Mouse (Mus musculus) intestine, postnatal 0 days (tissue): ENCODE results near the gene 1600014C23Rik. TPM values are rescaled to one million over a fixed set of nuclear protein-coding genes. Genes with fewer than 3 reads are reported as not detected.
A peak's percentile ranks its signal among the peaks of the same experiment; 100 is the strongest.

Experiments
- ATAC-seq: fragments of 200-750 bp; cut with Nextera tagmentation; 2 replicates; pipeline ENCODE4 v1.8.0; 2017; ENCODE audit warnings: mild to moderate bottlenecking, moderate TSS enrichment, moderate library complexity
- H3K27ac ChIP-seq: fragments of 300-500 bp; sonication (generic); 2 replicates; pipeline ENCODE4 v1.5.1; 2014; ENCODE audit warnings: mild to moderate bottlenecking, low read depth, low read length, moderate library complexity
- H3K27me3 ChIP-seq: fragments of 300-500 bp; sonication (generic); replicated peaks from 2 replicates; pipeline ENCODE4 v1.6.1; 2014; ENCODE audit warnings: low read length, mixed read lengths; ENCODE audit not compliant: control insufficient read depth, insufficient read depth
- H3K36me3 ChIP-seq: fragments of 300-500 bp; sonication (generic); 2 replicates; pipeline ENCODE4 v1.6.1; 2014; ENCODE audit warnings: mild to moderate bottlenecking, moderate library complexity; ENCODE audit not compliant: control insufficient read depth, insufficient read depth
- H3K4me1 ChIP-seq: fragments of 300-500 bp; sonication (generic); replicated peaks from 2 replicates; pipeline ENCODE4 v1.6.1; 2014; ENCODE audit warnings: antibody characterized with exemption, low read length, mixed read lengths; ENCODE audit not compliant: control insufficient read depth, insufficient read depth
- H3K4me2 ChIP-seq: fragments of 300-500 bp; sonication (generic); replicated peaks from 2 replicates; pipeline ENCODE4 v1.6.1; 2014; ENCODE audit warnings: low read depth, mild to moderate bottlenecking, moderate library complexity
- H3K4me3 ChIP-seq: fragments of 300-500 bp; sonication (generic); 2 replicates; pipeline ENCODE4 v1.5.1; 2014; ENCODE audit warnings: low read depth, low read length
- H3K9ac ChIP-seq: fragments of 300-500 bp; sonication (generic); 2 replicates; pipeline ENCODE4 v1.6.1; 2014; ENCODE audit warnings: mild to moderate bottlenecking, low read depth, low read length
- H3K9me3 ChIP-seq: fragments of 300-500 bp; sonication (generic); 2 replicates; pipeline ENCODE4 v1.6.1; 2016; ENCODE audit warnings: mixed run types; ENCODE audit not compliant: control insufficient read depth
- CTCF ChIP-seq: sonication (generic); IDR thresholded peaks from 2 replicates; pipeline ENCODE4 v1.5.1; 2016; ENCODE audit warnings: low read depth, mild to moderate bottlenecking, control low read depth, antibody characterized with exemption, moderate library complexity
- WGBS: fragments of 180-500 bp; shearing (Covaris S2); extraction: QIAGEN DNeasy Blood & Tissue Kit; methylation state at CpG from one replicate; pipeline ENCODE4 v1.1.7; 2014; 5-methylcytosine and 5-hydroxymethylcytosine counted together
- polyA plus RNA-seq: library from polyadenylated mRNA; unstranded; fragments of >200 nt; fragmentation: Nextera tagmentation; extraction: Ambion mirVana; gene quantifications from 2 replicates; pipeline ENCODE4 v1.2.1, GENCODE M21; 2015

Gene 1600014C23Rik
- polyA plus RNA-seq, 1 experiment from 2014 or later, result not detected

GRCm38 (mm10) chr17:45749100-45749499 is 15.5 kb upstream of the 1600014C23Rik start:
- Histone ChIP-seq H3K27me3 (no peaks in the 10 kb centered on the region), H3K27ac (no peak overlapping the region), H3K4me1 (no peaks in the 10 kb centered on the region; the same call in 1 of the 2 replicates), H3K9ac (no peak overlapping the region), H3K36me3 (no peaks in the 10 kb centered on the region), H3K9me3 (no peaks in the 10 kb centered on the region), H3K4me2 (no peak overlapping the region), H3K4me3 (no peak overlapping the region)
- ATAC-seq, result no peak
- TF ChIP-seq CTCF, result no peak
- WGBS, result 61% methylated on average over 6 of the region's 6 CpGs

GRCm38 (mm10) chr17:45747858-45748785 is 14.5 kb upstream of the 1600014C23Rik start:
- TF ChIP-seq CTCF, result peak; percentile 79
- 74% methylated on average over 16 of the region's 16 CpGs for WGBS
- no peak for ATAC-seq

GRCm38 (mm10) chr17:45747293-45747692 is 13.6 kb upstream of the 1600014C23Rik start:
- TF ChIP-seq CTCF, result no peak
- Histone ChIP-seq H3K9me3 (no peaks in the 10 kb centered on the region), H3K4me2 (no peak overlapping the region), H3K4me3 (no peak overlapping the region), H3K27me3 (no peaks in the 10 kb centered on the region), H3K36me3 (no peaks in the 10 kb centered on the region), H3K4me1 (no peaks in the 10 kb centered on the region; the same call in 1 of the 2 replicates), H3K27ac (no peak overlapping the region), H3K9ac (no peak overlapping the region)
- ATAC-seq, result no peak
- WGBS, result 88% methylated on average over 4 of the region's 4 CpGs

More at GRCm38 (mm10) chr17:45747858-45748785, 14.5 kb upstream of the 1600014C23Rik start:
- Histone ChIP-seq H3K4me2 (no peak overlapping the region), H3K27me3 (no peaks in the 10 kb centered on the region), H3K9ac (no peak overlapping the region), H3K9me3 (no peaks in the 10 kb centered on the region), H3K4me3 (no peak overlapping the region), H3K4me1 (no peaks in the 10 kb centered on the region; the same call in 1 of the 2 replicates), H3K27ac (no peak overlapping the region), H3K36me3 (no peaks in the 10 kb centered on the region)

- 61% methylated on average over 12 of the region's 12 CpGs for WGBS
- Histone ChIP-seq H3K9me3 (no peaks in the 10 kb centered on the region), H3K4me1 (no peaks in the 10 kb centered on the region), H3K27me3 (no peaks in the 10 kb centered on the region), H3K4me2 (no peak overlapping the region), H3K27ac (no peak overlapping the region), H3K36me3 (no peaks in the 10 kb centered on the region), H3K4me3 (no peak overlapping the region), H3K9ac (no peak overlapping the region)
- ATAC-seq, result no peak
- TF ChIP-seq CTCF, result no peak
Observed at GRCm38 (mm10) chr17:45746755-45747154, 13.1 kb upstream of the 1600014C23Rik start.

GRCm38 (mm10) chr17:45745629-45746028 is 12.0 kb upstream of the 1600014C23Rik start:
- Histone ChIP-seq H3K36me3 (no peaks in the 10 kb centered on the region), H3K27ac (no peak overlapping the region), H3K4me3 (no peak overlapping the region), H3K4me2 (no peak overlapping the region), H3K27me3 (no peaks in the 10 kb centered on the region), H3K4me1 (no peaks in the 10 kb centered on the region), H3K9me3 (no peaks in the 10 kb centered on the region), H3K9ac (no peak overlapping the region)
- no peak for ATAC-seq
- WGBS, result 89% methylated on average over 2 of the region's 2 CpGs
- no peak for TF ChIP-seq CTCF

- no peaks in the 10 kb centered on the region for H3K9me3 ChIP-seq
- no peak overlapping the region for H3K4me2 ChIP-seq
- no peak for TF ChIP-seq CTCF
- no peak overlapping the region for H3K27ac ChIP-seq
- no peak overlapping the region for H3K4me3 ChIP-seq
- H3K4me1 ChIP-seq, result no peaks in the 10 kb centered on the region
- no peak for ATAC-seq
- no peaks in the 10 kb centered on the region for H3K27me3 ChIP-seq
- H3K9ac ChIP-seq, result no peak overlapping the region
- 44% methylated on average over 13 of the region's 13 CpGs for WGBS
- no peaks in the 10 kb centered on the region for H3K36me3 ChIP-seq
Observed at GRCm38 (mm10) chr17:45742371-45743147, 8.9 kb upstream of the 1600014C23Rik start.
